Mouse (Mus musculus) forebrain, embryonic 11.5 days (tissue): Measurements from ENCODE around the gene Katnal1. TPM values are rescaled to one million over a fixed set of nuclear protein-coding genes. Genes with fewer than 3 reads are reported as not detected.

Experiments
- ATAC-seq: fragments of 200-750 bp; cut with Nextera tagmentation; replicated peaks from 2 replicates; pipeline ENCODE4 v1.8.0; 2017; ENCODE audit warnings: moderate TSS enrichment; ENCODE audit not compliant: low FRiP score
- DNase-seq: peaks from one replicate; pipeline ENCODE4 v3.0.0-alpha.2; 2017; ENCODE audit warnings: low spot score
- H3K27ac ChIP-seq: fragments of 300-500 bp; sonication (generic); 2 replicates; pipeline ENCODE4 v1.5.1; 2014; ENCODE audit warnings: low read depth, low read length
- H3K27me3 ChIP-seq: fragments of 300-500 bp; sonication (generic); 2 replicates; pipeline ENCODE4 v1.6.1; 2014; ENCODE audit warnings: mild to moderate bottlenecking, low read length, mixed read lengths; ENCODE audit not compliant: control insufficient read depth, insufficient read depth
- H3K36me3 ChIP-seq: fragments of 300-500 bp; sonication (generic); 2 replicates; pipeline ENCODE4 v1.6.1; 2014; ENCODE audit warnings: mild to moderate bottlenecking, low read length, moderate library complexity, mixed read lengths; ENCODE audit not compliant: control insufficient read depth, insufficient read depth
- H3K4me1 ChIP-seq: fragments of 300-500 bp; sonication (generic); replicated peaks from 2 replicates; pipeline ENCODE4 v1.6.1; 2014; ENCODE audit warnings: low read length, mixed read lengths; ENCODE audit not compliant: control insufficient read depth, insufficient read depth
- H3K4me2 ChIP-seq: fragments of 300-500 bp; sonication (generic); 2 replicates; pipeline ENCODE4 v1.6.1; 2014; ENCODE audit warnings: low read depth, mild to moderate bottlenecking, low read length, moderate library complexity, mixed read lengths; ENCODE audit not compliant: severe bottlenecking
- H3K4me3 ChIP-seq: fragments of 300-500 bp; sonication (generic); 2 replicates; pipeline ENCODE4 v1.5.1; 2014; ENCODE audit warnings: low read depth, low read length
- H3K9ac ChIP-seq: fragments of 300-500 bp; sonication (generic); 2 replicates; pipeline ENCODE4 v1.6.1; 2014; ENCODE audit warnings: low read length
- H3K9me3 ChIP-seq: fragments of 300-500 bp; sonication (generic); 2 replicates; pipeline ENCODE4 v1.6.1; 2016; ENCODE audit warnings: low read length, mixed read lengths; ENCODE audit not compliant: control insufficient read depth
- WGBS: fragments of 180-500 bp; shearing (Covaris S2); extraction: QIAGEN DNeasy Blood & Tissue Kit; methylation state at CpG from one replicate; pipeline ENCODE4 v1.1.7; 2014; 5-methylcytosine and 5-hydroxymethylcytosine counted together
- polyA plus RNA-seq: library from polyadenylated mRNA; unstranded; fragments of >200 nt; fragmentation: Nextera tagmentation; extraction: Ambion mirVana; gene quantifications from 2 replicates; pipeline ENCODE4 v1.2.1, GENCODE M21; 2014

Gene Katnal1
- 34.0 and 37.0 TPM in 2 replicates for polyA plus RNA-seq

- no peaks in the 10 kb centered on the region for H3K36me3 ChIP-seq
- H3K4me2 ChIP-seq, result peak within 1 kb of the TSS; percentile 69
- H3K9ac ChIP-seq, result peak within 1 kb of the TSS; percentile 94
- ATAC-seq (no peak), DNase-seq (no peak)
- H3K27ac ChIP-seq, result peak within 1 kb of the TSS; percentile 95
- whole genome bisulfite sequencing, result 2% methylated on average over 16 of the region's 16 CpGs
- no peaks in the 10 kb centered on the region for H3K9me3 ChIP-seq
- no peaks in the 10 kb centered on the region; the same call in 1 of the 2 replicates for H3K4me1 ChIP-seq
- H3K4me3 ChIP-seq, result peak within 1 kb of the TSS; percentile 80
- H3K27me3 ChIP-seq, result no peaks in the 10 kb centered on the region
These were observed at the start of gene Katnal1 for GRCm38 (mm10) chr5:148929116-148929449. Gene Katnal1, minus strand, starts transcription at chr5:148929320.

GRCm38 (mm10) chr5:148978458-148979165 is 49.5 kb upstream of the Katnal1 start:
- DNase-seq (no peak), ATAC-seq (no peak)
- H3K4me1 ChIP-seq, result no peaks in the 10 kb centered on the region
- 69% methylated on average over 18 of the region's 18 CpGs for WGBS
- H3K27ac ChIP-seq, result no peak overlapping the region
- H3K27me3 ChIP-seq, result no peaks in the 10 kb centered on the region
- no peak overlapping the region for H3K4me2 ChIP-seq
- H3K9me3 ChIP-seq, result peaks cover 3% of the 10 kb centered on the region
- H3K9ac ChIP-seq, result no peak overlapping the region
- H3K36me3 ChIP-seq, result no peaks in the 10 kb centered on the region
- H3K4me3 ChIP-seq, result no peak overlapping the region

- Histone ChIP-seq H3K4me1 (peaks cover 4% of the 10 kb centered on the region), H3K9ac (no peak overlapping the region), H3K27me3 (no peaks in the 10 kb centered on the region), H3K9me3 (peaks cover 2% of the 10 kb centered on the region; the same call in 1 of the 2 replicates), H3K36me3 (no peaks in the 10 kb centered on the region), H3K4me3 (no peak overlapping the region), H3K27ac (no peak overlapping the region), H3K4me2 (no peak overlapping the region)
- DNase-seq (no peak), ATAC-seq (no peak)
- 34% methylated on average over 14 of the region's 14 CpGs for WGBS
These were observed 48.8 kb upstream of the Katnal1 start for GRCm38 (mm10) chr5:148977698-148978457.

- no peaks in the 10 kb centered on the region for H3K36me3 ChIP-seq
- no peak overlapping the region for H3K4me3 ChIP-seq
- WGBS, result 91% methylated on average over 8 of the region's 8 CpGs
- no peak overlapping the region for H3K4me2 ChIP-seq
- H3K9ac ChIP-seq, result no peak overlapping the region
- no peak overlapping the region for H3K27ac ChIP-seq
- DNase-seq (no peak), ATAC-seq (no peak)
- no peaks in the 10 kb centered on the region for H3K9me3 ChIP-seq
- H3K27me3 ChIP-seq, result no peaks in the 10 kb centered on the region
- peaks cover 4% of the 10 kb centered on the region for H3K4me1 ChIP-seq
These were observed 47.8 kb upstream of the Katnal1 start for GRCm38 (mm10) chr5:148976876-148977275.

GRCm38 (mm10) chr5:148975035-148975434 is 45.9 kb upstream of the Katnal1 start:
- Histone ChIP-seq H3K36me3 (no peaks in the 10 kb centered on the region), H3K4me1 (peaks cover 4% of the 10 kb centered on the region), H3K27me3 (no peaks in the 10 kb centered on the region), H3K4me2 (no peak overlapping the region), H3K9me3 (no peaks in the 10 kb centered on the region), H3K27ac (no peak overlapping the region), H3K9ac (no peak overlapping the region), H3K4me3 (no peak overlapping the region)
- DNase-seq (no peak), ATAC-seq (no peak)
- WGBS, result 88% methylated on average over 12 of the region's 12 CpGs

GRCm38 (mm10) chr5:148973019-148973668 is 44.0 kb upstream of the Katnal1 start:
- Histone ChIP-seq H3K9ac (no peak overlapping the region), H3K9me3 (no peaks in the 10 kb centered on the region), H3K4me3 (no peak overlapping the region), H3K27ac (no peak overlapping the region), H3K4me1 (peaks cover 4% of the 10 kb centered on the region), H3K36me3 (no peaks in the 10 kb centered on the region), H3K27me3 (no peaks in the 10 kb centered on the region), H3K4me2 (no peak overlapping the region)
- WGBS, result 7% methylated on average over 6 of the region's 6 CpGs
- DNase-seq (no peak), ATAC-seq (peak; percentile 40; the same call in 1 of the 2 replicates)

GRCm38 (mm10) chr5:148972167-148972566 is 43.0 kb upstream of the Katnal1 start:
- Histone ChIP-seq H3K27me3 (no peaks in the 10 kb centered on the region), H3K4me2 (no peak overlapping the region), H3K4me1 (peaks cover 4% of the 10 kb centered on the region), H3K27ac (no peak overlapping the region), H3K9ac (no peak overlapping the region), H3K36me3 (no peaks in the 10 kb centered on the region), H3K4me3 (no peak overlapping the region), H3K9me3 (no peaks in the 10 kb centered on the region)
- WGBS, result 87% methylated on average over 8 of the region's 8 CpGs
- ATAC-seq, result no peak
- DNase-seq, result no peak

- 74% methylated on average over 9 of the region's 9 CpGs for WGBS
These were observed 40.5 kb upstream of the Katnal1 start for GRCm38 (mm10) chr5:148969648-148970047.

More at GRCm38 (mm10) chr5:148969648-148970047, 40.5 kb upstream of the Katnal1 start:
- Histone ChIP-seq H3K4me3 (no peak overlapping the region), H3K9me3 (no peaks in the 10 kb centered on the region), H3K4me1 (peaks cover 4% of the 10 kb centered on the region), H3K36me3 (no peaks in the 10 kb centered on the region), H3K27ac (no peak overlapping the region), H3K9ac (no peak overlapping the region), H3K27me3 (no peaks in the 10 kb centered on the region), H3K4me2 (no peak overlapping the region)
- ATAC-seq (no peak), DNase-seq (no peak)
